Mouse (Mus musculus): ENCODE data around the gene Cish. TPM values are rescaled to one million over a fixed set of nuclear protein-coding genes. Genes with fewer than 3 reads are reported as not detected.

The Cish gene
- polyA plus RNA-seq, 1 experiment from 2014 or later: 13.9 TPM

- WGBS: under 1% methylated on average over 48 of the region's 49 CpGs
- Histone ChIP-seq H3K27ac (peak within 1 kb of the TSS; percentile 77), H3K27me3 (peaks cover 12% of the 10 kb centered on the region; the same call in 1 of the 2 replicates)
Measured at GRCm38 (mm10) chr9:107289211-107290076, 6.4 kb upstream of the Cish start, which contains the start of gene Mapkapk3. TSS of gene Mapkapk3 (minus strand) at chr9:107289877.

GRCm38 (mm10) chr9:107290897-107291296, 4.9 kb upstream of the Cish start:
- WGBS: 29% methylated on average over 10 of the region's 10 CpGs
- Histone ChIP-seq H3K9me3 (no peaks in the 10 kb centered on the region), H3K4me1 (peaks cover 23% of the 10 kb centered on the region), H3K4me3 (no peak overlapping the region), H3K36me3 (no peaks in the 10 kb centered on the region), H3K27me3 (peaks cover 12% of the 10 kb centered on the region; the same call in 1 of the 2 replicates), H3K4me2 (no peak overlapping the region), H3K9ac (no peak overlapping the region), H3K27ac (no peak overlapping the region)
- no peak for ATAC-seq (ENCODE audit: insufficient number of reproducible peaks, low FRiP score, low TSS enrichment, low read depth)

More at GRCm38 (mm10) chr9:107289211-107290076, 6.4 kb upstream of the Cish start, which contains the start of gene Mapkapk3:
- peak within 1 kb of the TSS; percentile 95 for H3K4me2 ChIP-seq
- H3K4me3 ChIP-seq: peak within 1 kb of the TSS; percentile 52
- peak within 1 kb of the TSS; percentile 21; the same call in 1 of the 2 replicates for H3K9ac ChIP-seq
- H3K9me3 ChIP-seq: no peaks in the 10 kb centered on the region
- peaks cover 21% of the 10 kb centered on the region for H3K4me1 ChIP-seq
- ATAC-seq (ENCODE audit: insufficient number of reproducible peaks, low FRiP score, low TSS enrichment, low read depth): peak; percentile 75
- H3K36me3 ChIP-seq: no peaks in the 10 kb centered on the region

- no peak overlapping the region for H3K4me2 ChIP-seq
- no peak overlapping the region for H3K4me3 ChIP-seq
- H3K36me3 ChIP-seq: no peaks in the 10 kb centered on the region
- H3K4me1 ChIP-seq: peaks cover 37% of the 10 kb centered on the region
- ATAC-seq (ENCODE audit: insufficient number of reproducible peaks, low FRiP score, low TSS enrichment, low read depth): no peak
- no peak overlapping the region for H3K9ac ChIP-seq
- no peak overlapping the region for H3K27ac ChIP-seq
- peaks cover 12% of the 10 kb centered on the region; the same call in 1 of the 2 replicates for H3K27me3 ChIP-seq
- no peaks in the 10 kb centered on the region for H3K9me3 ChIP-seq
- 8% methylated on average over 6 of the region's 6 CpGs for WGBS
Measured at GRCm38 (mm10) chr9:107294249-107294648, 1.6 kb upstream of the Cish start.

- Histone ChIP-seq H3K27me3 (peaks cover 12% of the 10 kb centered on the region; the same call in 1 of the 2 replicates), H3K36me3 (peaks cover 9% of the 10 kb centered on the region), H3K4me1 (peaks cover 27% of the 10 kb centered on the region), H3K4me3 (no peak overlapping the region), H3K9me3 (no peaks in the 10 kb centered on the region), H3K4me2 (peak overlapping the region; percentile 84; the same call in 1 of the 2 replicates), H3K9ac (no peak overlapping the region), H3K27ac (no peak overlapping the region)
- 70% methylated on average over 4 of the region's 4 CpGs for WGBS
- ATAC-seq (ENCODE audit: insufficient number of reproducible peaks, low FRiP score, low TSS enrichment, low read depth): no peak
Measured at GRCm38 (mm10) chr9:107295616-107296015, 210 bp upstream of the Cish start.

GRCm38 (mm10) chr9:107296041-107296440, 215 bp downstream of the Cish start:
- Histone ChIP-seq H3K9ac (0 out of 2 replicates have a peak overlapping the region, but pooled peaks have one; percentile 35), H3K4me1 (peaks cover 27% of the 10 kb centered on the region), H3K27ac (peak overlapping the region; percentile 66), H3K27me3 (peaks cover 12% of the 10 kb centered on the region; the same call in 1 of the 2 replicates), H3K4me3 (peak overlapping the region; percentile 71), H3K4me2 (peak overlapping the region; percentile 84), H3K9me3 (no peaks in the 10 kb centered on the region), H3K36me3 (peaks cover 13% of the 10 kb centered on the region)
- WGBS: 2% methylated on average over 14 of the region's 14 CpGs
- peak; percentile 2; the same call in 1 of the 2 replicates for ATAC-seq (ENCODE audit: insufficient number of reproducible peaks, low FRiP score, low TSS enrichment, low read depth)

- peak overlapping the region; percentile 67 for H3K9ac ChIP-seq
- peaks cover 12% of the 10 kb centered on the region; the same call in 1 of the 2 replicates for H3K27me3 ChIP-seq
- peak overlapping the region; percentile 86 for H3K27ac ChIP-seq
- H3K36me3 ChIP-seq: peaks cover 18% of the 10 kb centered on the region
- H3K4me1 ChIP-seq: peaks cover 27% of the 10 kb centered on the region
- H3K9me3 ChIP-seq: no peaks in the 10 kb centered on the region
- 0% methylated on average over 31 of the region's 31 CpGs for WGBS
- peak overlapping the region; percentile 71 for H3K4me3 ChIP-seq
- peak overlapping the region; percentile 84 for H3K4me2 ChIP-seq
- peak; percentile 91 for ATAC-seq (ENCODE audit: insufficient number of reproducible peaks, low FRiP score, low TSS enrichment, low read depth)
Measured at GRCm38 (mm10) chr9:107296501-107296965, 707 bp downstream of the Cish start.

GRCm38 (mm10) chr9:107297059-107297458, 1.2 kb downstream of the Cish start:
- H3K4me2 ChIP-seq: peak overlapping the region; percentile 84
- H3K9ac ChIP-seq: peak overlapping the region; percentile 67
- peaks cover 12% of the 10 kb centered on the region; the same call in 1 of the 2 replicates for H3K27me3 ChIP-seq
- ATAC-seq (ENCODE audit: insufficient number of reproducible peaks, low FRiP score, low TSS enrichment, low read depth): no peak
- 9% methylated on average over 16 of the region's 16 CpGs for WGBS
- peaks cover 27% of the 10 kb centered on the region for H3K4me1 ChIP-seq
- peak overlapping the region; percentile 71 for H3K4me3 ChIP-seq
- no peaks in the 10 kb centered on the region for H3K9me3 ChIP-seq
- H3K27ac ChIP-seq: peak overlapping the region; percentile 86
- H3K36me3 ChIP-seq: peaks cover 23% of the 10 kb centered on the region

- H3K27ac ChIP-seq: no peak overlapping the region
- ATAC-seq (ENCODE audit: insufficient number of reproducible peaks, low FRiP score, low TSS enrichment, low read depth): no peak
- peaks cover 27% of the 10 kb centered on the region for H3K36me3 ChIP-seq
- no peaks in the 10 kb centered on the region for H3K9me3 ChIP-seq
- 72% methylated on average over 4 of the region's 4 CpGs for WGBS
- H3K4me3 ChIP-seq: peak overlapping the region; percentile 71
- H3K4me2 ChIP-seq: peak overlapping the region; percentile 84
- peaks cover 8% of the 10 kb centered on the region; the same call in 1 of the 2 replicates for H3K27me3 ChIP-seq
- H3K9ac ChIP-seq: no peak overlapping the region
- peaks cover 27% of the 10 kb centered on the region for H3K4me1 ChIP-seq
Measured at GRCm38 (mm10) chr9:107297658-107298057, 1.8 kb downstream of the Cish start.

GRCm38 (mm10) chr9:107298059-107298780, 2.4 kb downstream of the Cish start:
- H3K4me1 ChIP-seq: peaks cover 27% of the 10 kb centered on the region
- H3K9ac ChIP-seq: no peak overlapping the region
- WGBS: 63% methylated on average over 8 of the region's 8 CpGs
- peak overlapping the region; percentile 84 for H3K4me2 ChIP-seq
- H3K27ac ChIP-seq: peak overlapping the region; percentile 43; the same call in 1 of the 2 replicates
- ATAC-seq (ENCODE audit: insufficient number of reproducible peaks, low FRiP score, low TSS enrichment, low read depth): no peak
- 0 out of 2 replicates have a peak, but pooled peaks cover 2% of the 10 kb centered on the region for H3K27me3 ChIP-seq
- peaks cover 27% of the 10 kb centered on the region for H3K36me3 ChIP-seq
- H3K4me3 ChIP-seq: peak overlapping the region; percentile 71
- H3K9me3 ChIP-seq: no peaks in the 10 kb centered on the region

GRCm38 (mm10) chr9:107298876-107299275, 3.0 kb downstream of the Cish start:
- WGBS: 70% methylated on average over 6 of the region's 6 CpGs
- Histone ChIP-seq H3K9me3 (no peaks in the 10 kb centered on the region), H3K27ac (no peak overlapping the region), H3K36me3 (peaks cover 27% of the 10 kb centered on the region), H3K27me3 (no peaks in the 10 kb centered on the region), H3K4me1 (peaks cover 27% of the 10 kb centered on the region), H3K4me2 (no peak overlapping the region), H3K4me3 (peak overlapping the region; percentile 9; the same call in 1 of the 2 replicates), H3K9ac (no peak overlapping the region)
- ATAC-seq (ENCODE audit: insufficient number of reproducible peaks, low FRiP score, low TSS enrichment, low read depth): no peak

- ATAC-seq (ENCODE audit: insufficient number of reproducible peaks, low FRiP score, low TSS enrichment, low read depth): no peak
Measured at GRCm38 (mm10) chr9:107299783-107300182, 4.0 kb downstream of the Cish start.

More at GRCm38 (mm10) chr9:107299783-107300182, 4.0 kb downstream of the Cish start:
- no peak overlapping the region for H3K4me3 ChIP-seq
- no peak overlapping the region for H3K9ac ChIP-seq
- no peaks in the 10 kb centered on the region for H3K27me3 ChIP-seq
- peaks cover 27% of the 10 kb centered on the region for H3K36me3 ChIP-seq
- H3K9me3 ChIP-seq: no peaks in the 10 kb centered on the region
- no peak overlapping the region for H3K27ac ChIP-seq
- no peak overlapping the region for H3K4me2 ChIP-seq
- peaks cover 24% of the 10 kb centered on the region for H3K4me1 ChIP-seq
- 88% methylated on average over 7 of the region's 7 CpGs for WGBS
